Mouse (Mus musculus): Measurements from ENCODE around the gene Gzmm. TPM values are rescaled to one million over a fixed set of nuclear protein-coding genes. Genes with fewer than 3 reads are reported as not detected.

Gzmm gene
- total RNA-seq (2021), result 1 to 10 TPM in 1 of 2 experiments, under 1 TPM in 1; 0.86 to 1.0 TPM
- long read RNA-seq, experiment 1, partial matches to known transcripts, result 0 of 1 reads
- long read RNA-seq, experiment 1, other reads (novel, unspliced or antisense), result 1 of 1 reads
- long read RNA-seq, experiment 2, result 0 reads

GRCm38 (mm10) chr10:79688720-79689119, at the start of gene Gzmm:
Gzmm (plus strand) TSS chr10:79689020.
- no peak for DNase-seq

GRCm38 (mm10) chr10:79645711-79646110, 43.1 kb upstream of the Gzmm start, which contains the start of gene Odf3l2:
Odf3l2 (minus strand) TSS chr10:79645738.
- no peak for DNase-seq

DNA sequence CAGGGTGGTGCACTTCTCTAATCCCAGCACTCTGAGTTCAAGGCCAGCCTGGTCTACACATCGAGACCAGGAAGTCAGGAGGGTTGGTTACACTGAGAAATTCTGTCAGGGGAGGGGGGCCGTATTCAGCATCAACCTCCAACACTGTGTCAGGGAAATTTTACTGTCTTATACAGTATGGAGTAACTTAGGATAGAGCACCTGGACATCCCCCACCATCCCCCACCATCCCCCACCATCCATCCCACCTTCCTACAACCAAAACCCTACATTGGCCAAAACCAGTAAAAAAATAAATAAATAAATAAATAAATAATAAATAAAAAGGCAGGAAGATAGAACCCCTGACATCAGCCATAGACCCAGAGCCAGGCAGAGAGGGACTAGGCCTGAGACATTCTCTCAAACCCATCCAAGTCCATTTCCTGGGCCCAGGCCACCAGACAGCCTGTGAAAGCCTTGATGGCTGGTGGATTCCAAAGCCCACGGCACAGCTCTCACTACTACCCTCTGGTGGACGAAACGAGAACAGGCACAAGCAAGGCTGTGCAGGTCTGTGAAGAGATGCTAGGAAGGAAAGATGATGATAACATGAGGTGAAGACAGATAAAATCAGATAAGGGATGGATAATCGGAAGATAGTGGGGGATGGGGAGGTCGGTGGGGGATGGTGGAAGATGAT, 39.6 kb upstream of the Gzmm start:
- DNase-seq, result peak; percentile 76 to 77

DNA sequence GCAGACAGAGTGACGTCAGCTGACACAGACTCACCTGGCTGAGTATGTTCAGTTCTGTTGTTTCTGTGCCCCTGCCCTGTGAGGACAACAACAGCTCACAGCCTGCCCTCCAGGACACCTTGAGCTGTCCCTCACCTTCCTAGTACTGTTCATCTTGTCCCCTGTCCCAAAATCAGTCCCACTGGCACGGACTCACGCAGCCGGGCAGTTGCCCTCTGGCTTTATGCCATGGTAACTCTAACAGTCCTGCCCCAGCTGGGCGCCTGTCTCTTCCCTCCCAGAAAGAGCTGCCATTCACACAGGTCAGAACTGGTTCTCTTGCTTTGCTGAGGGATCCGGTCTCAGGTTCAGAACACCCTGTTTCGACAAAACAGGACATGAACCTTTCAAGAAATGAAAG, 36.0 kb upstream of the Gzmm start:
- DNase-seq, result no peak

GRCm38 (mm10) chr10:79654946-79655395, 33.8 kb upstream of the Gzmm start:
- DNase-seq, result no peak

DNA sequence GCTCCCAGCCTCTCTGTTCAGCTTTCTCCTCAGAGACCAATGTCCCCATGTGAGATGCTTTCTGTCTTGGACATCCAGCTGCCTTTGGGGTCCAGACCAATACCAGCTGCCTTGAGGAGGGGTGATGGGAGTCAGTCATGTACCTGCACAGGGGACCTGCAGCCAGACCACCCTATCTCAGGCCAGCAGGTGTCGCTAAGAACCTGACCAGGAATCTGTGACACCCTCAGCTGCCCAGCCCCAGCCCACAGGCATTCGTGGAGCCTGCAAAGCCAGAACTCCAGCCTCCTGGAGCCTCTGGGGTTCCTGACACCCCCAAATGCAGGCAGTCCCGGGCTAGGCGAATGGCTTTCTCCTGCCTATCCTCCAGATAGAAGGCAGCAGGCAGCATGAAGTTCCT, 30.0 kb upstream of the Gzmm start:
- DNase-seq, result no peak

DNA sequence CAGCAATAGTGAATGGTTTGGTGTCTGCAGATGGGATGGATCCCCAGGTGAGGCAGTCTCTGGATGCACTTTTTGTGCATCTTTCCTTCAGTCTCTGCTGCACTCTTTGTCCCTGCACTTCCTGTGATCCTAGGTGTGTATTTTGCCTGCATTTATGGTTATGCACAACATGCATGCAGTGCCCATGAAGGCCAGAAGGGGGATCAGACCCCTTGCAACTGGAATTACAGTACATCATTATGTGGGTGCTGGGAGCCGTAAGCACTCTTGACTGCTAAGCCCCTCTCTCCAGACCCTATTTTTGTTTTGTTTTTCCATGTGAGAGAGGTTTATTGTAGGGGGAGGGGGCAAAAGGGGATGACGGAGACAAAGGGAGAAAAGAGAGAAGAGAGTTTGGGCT, 28.5 kb upstream of the Gzmm start:
- no peak for DNase-seq

- DNase-seq, result no peak
Observed at GRCm38 (mm10) chr10:79661861-79662260, 27.0 kb upstream of the Gzmm start.

DNA sequence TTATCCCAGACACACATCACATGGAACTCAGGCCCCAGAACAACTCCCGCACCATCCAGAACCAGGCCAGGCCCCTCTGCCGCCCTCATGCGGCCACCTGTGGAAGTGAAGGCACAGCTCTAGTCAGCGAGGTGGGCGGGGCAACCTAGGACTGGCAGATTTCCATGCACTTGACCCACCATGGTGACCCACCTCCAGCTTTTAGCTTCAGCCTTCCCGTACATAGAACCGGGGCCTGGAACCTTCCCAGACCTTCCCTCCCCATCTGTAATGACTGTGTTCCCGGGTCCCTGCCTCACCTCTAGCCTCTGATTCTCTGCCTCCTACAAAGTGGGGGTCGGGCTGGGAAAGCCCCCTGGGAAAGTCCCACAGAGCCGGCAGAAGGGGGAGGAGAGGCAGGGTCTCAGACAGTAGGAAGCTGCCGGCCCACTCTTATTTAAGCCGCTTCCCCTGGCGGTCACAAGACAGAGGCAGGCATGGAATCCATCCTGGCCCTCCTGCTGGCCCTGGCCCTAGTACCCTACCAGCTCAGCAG, 24.6 kb upstream of the Gzmm start, which contains the start of gene Madcam1:
TSS of gene Madcam1 (plus strand) at position 429 of the 535 bp plus-strand sequence.
- peak; percentile 64 to 81 for DNase-seq

- DNase-seq, result no peak
Observed at GRCm38 (mm10) chr10:79665051-79665450, 23.8 kb upstream of the Gzmm start.

- DNase-seq, result no peak
Observed at GRCm38 (mm10) chr10:79666493-79666892, 22.3 kb upstream of the Gzmm start.

DNA sequence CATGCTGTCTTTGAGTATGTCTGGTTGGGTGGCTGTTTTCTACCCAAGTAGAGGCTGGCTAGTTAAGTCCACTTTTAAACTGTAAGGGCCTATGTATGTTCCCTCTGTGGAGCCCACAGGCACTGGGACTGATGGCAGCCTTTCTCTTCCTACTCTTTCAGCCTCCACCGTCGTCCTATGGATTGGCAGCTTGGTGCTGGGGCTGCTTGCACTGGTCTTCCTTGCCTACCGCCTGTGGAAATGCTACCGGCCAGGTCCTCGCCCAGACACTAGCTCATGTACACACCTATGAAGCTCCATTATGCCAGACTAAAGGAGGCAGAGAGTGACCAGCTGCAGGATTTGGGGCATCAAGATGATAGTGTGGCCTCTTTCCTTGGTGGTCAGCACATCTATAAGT, 20.7 kb upstream of the Gzmm start:
- DNase-seq, result no peak

GRCm38 (mm10) chr10:79668771-79669575, 19.8 kb upstream of the Gzmm start, which contains the start of gene Tpgs1:
Tpgs1 (plus strand) TSS chr10:79669369.
- peak; percentile 89 to 91 for DNase-seq

- DNase-seq, result peak; percentile 76 to 87
Observed at GRCm38 (mm10) chr10:79669576-79670057, 19.2 kb upstream of the Gzmm start.

- no peak for DNase-seq
Observed at GRCm38 (mm10) chr10:79670071-79670888, 18.5 kb upstream of the Gzmm start.

DNA sequence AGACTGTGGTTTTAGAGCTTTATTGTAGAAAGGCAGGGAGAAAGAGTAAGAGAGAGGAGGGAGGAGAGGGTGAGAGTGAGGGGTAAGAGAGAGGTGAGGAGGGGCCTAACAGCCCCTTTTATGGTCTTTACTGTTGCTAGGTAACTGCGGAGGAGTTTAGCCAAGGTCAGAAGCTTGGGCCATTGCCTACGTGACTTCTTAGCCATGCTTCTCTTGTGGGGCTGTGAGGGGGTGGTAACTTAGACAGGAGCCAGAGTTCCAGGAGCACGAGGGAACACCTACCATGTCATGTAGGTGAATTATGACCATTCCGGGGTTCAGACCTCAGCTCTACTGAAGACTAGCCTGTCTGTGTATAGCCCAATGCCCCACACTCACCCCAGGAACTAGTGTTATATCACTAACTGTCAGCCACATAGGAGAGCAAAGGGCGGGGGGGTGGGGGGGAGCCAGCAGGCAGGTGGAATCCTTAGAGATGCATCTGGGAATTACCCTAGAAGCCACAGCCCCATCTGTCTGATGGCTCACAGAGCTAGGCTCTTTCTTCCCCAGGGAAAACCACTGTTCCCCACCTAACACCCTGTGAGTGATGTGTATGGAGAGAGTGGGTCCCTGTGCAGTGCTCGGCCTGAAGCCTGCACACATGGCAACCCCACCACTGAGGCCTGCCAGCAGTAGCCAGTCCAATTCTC, 17.3 kb upstream of the Gzmm start:
- no peak for DNase-seq

DNA sequence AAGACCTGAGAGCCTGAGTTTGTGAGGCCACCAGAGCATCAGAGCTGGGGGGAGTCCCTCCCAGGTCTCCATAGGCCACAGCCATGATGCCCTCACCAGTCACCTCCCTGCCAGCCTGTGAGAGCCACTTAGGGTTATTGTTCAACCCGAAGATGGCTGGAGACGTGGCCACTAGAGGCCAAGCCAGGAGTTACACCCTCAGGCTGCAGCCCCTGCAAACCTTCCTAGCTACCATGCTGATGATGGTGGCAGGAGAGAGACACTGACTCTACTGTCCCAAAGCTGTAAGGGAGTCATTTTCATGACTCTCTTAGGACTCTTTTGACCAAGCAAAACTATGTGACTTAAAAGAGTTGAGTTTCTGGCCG, 16.7 kb upstream of the Gzmm start:
- no peak for DNase-seq

DNA sequence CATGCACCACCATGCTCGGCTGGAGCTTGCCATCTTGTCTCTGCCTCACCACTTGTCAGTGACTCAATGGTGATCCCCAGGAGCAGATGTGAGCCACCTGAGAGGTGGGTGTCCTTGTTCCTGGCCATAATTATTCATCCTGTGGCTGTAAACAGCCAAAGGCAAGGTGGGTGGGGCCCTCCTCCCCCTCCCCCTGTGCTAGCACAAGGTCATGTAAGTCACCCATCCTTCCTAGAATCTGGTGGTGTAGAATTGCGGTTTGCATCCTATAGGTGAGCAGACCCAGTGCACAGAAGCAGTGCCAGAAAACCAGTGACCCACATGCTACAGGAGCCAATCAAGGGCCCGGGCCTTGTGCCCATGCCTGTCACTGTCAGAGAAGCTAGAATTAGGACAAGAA, 15.8 kb upstream of the Gzmm start:
- DNase-seq, result no peak

DNA sequence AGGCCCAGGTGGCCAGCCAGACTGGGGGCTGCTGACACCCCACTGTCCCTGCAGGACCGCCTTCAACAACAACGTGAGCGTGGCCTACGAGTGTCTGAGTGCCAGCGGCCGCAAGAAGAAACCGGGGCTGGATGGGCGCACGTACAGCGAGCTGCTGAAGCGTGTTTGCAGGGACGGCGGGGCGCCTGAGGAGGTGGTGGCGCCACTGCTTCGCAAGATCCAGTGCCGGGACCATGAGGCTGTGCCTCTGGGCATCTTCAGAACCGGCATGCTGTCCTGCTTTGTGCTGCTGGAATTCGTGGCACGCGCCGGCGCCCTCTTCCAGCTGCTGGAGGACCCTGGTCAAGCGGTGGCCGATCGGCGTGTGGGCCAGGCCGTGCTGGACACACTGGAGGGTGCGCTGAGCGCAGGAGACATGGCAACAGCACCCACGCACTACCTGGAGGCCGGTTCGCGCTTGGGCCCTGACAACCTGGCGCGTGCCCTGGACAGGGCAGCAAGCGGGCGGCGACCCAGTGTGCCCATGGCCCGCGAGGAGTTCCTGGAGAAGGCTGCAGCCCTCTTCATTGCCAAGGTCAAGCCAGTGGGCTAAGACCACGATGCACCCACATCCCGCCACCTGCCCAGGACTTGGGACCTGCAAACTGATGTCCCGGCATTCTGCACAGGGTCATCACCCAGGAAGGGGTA, 13.3 kb upstream of the Gzmm start:
- no peak for DNase-seq

Measured in adrenal gland, postnatal 36 days (tissue).